ENCODE assay signal across 19 mouse cellular contexts in the genomic region with DNA sequence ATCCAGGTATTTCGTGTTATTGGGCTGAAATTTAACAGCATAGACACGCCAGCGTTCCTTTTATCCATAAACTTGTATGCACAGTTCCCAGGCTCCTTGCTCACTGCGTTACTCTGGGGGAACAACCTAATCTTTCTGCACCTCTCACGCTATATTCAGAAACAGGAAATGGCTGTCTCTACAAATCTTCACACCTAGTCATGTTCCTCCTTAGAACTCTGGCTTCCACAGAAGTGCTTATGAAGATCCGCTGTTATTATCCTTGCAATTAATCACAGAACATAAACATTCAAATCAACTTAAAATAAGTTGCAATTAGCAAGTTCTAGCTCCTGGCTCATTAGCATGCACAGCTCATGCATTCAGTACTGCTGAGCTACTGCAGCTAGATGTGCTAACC.
"Had no signal": no experiment of that assay in that cellular context is flagged by ENCODE, and none has a peak within 500 bp of the region (broad histone marks: within the 10 kb centered on the region; RNA-seq: fewer than 3 reads in every experiment).

No protein-coding gene starts in this region.

- H3K9ac ChIP-seq: limb, embryonic 12.5 days; limb, embryonic 15.5 days; liver, embryonic 15.5 days; lung, embryonic 15.5 days; neural tube, embryonic 13.5 days; stomach, embryonic 15.5 days had no signal

- DNase-seq: kidney, adult 9 months; kidney, postnatal 14 days; kidney, postnatal 4 days; lung, adult 18-20 months; lung, postnatal 10 days; lung, postnatal 36 days; midbrain, embryonic 14.5 days; retina, postnatal 1 day; right cerebral cortex, postnatal 25 days; spleen, adult 18-20 months; thymus, postnatal 25 days had no signal

- H3K36me3 ChIP-seq: limb, embryonic 12.5 days; limb, embryonic 15.5 days; liver, embryonic 15.5 days; lung, embryonic 15.5 days; neural tube, embryonic 13.5 days; stomach, embryonic 15.5 days had no signal

- H3K4me2 ChIP-seq: limb, embryonic 12.5 days; limb, embryonic 15.5 days; liver, embryonic 11.5 days; liver, embryonic 15.5 days; lung, embryonic 15.5 days; midbrain, embryonic 11.5 days; neural tube, embryonic 13.5 days; stomach, embryonic 15.5 days had no signal

- H3K27me3 ChIP-seq: limb, embryonic 12.5 days; limb, embryonic 15.5 days; liver, embryonic 15.5 days; lung, embryonic 15.5 days; neural tube, embryonic 13.5 days; stomach, embryonic 15.5 days had no signal

- H3K4me3 ChIP-seq: limb, embryonic 12.5 days; limb, embryonic 15.5 days; liver, embryonic 15.5 days; lung, embryonic 15.5 days; neural tube, embryonic 13.5 days; stomach, embryonic 15.5 days had no signal

- H3K27ac ChIP-seq: limb, embryonic 12.5 days; limb, embryonic 15.5 days; liver, embryonic 15.5 days; lung, embryonic 15.5 days; neural tube, embryonic 13.5 days; stomach, embryonic 15.5 days had no signal

- H3K4me1 ChIP-seq: limb, embryonic 12.5 days; liver, embryonic 15.5 days; lung, embryonic 15.5 days; neural tube, embryonic 13.5 days; stomach, embryonic 15.5 days had no signal

- H3K9me3 ChIP-seq: limb, embryonic 12.5 days; limb, embryonic 15.5 days; liver, embryonic 15.5 days; lung, embryonic 15.5 days; neural tube, embryonic 13.5 days; stomach, embryonic 15.5 days had no signal
